Mouse (Mus musculus): ENCODE data around the gene Scpep1.

DNA sequence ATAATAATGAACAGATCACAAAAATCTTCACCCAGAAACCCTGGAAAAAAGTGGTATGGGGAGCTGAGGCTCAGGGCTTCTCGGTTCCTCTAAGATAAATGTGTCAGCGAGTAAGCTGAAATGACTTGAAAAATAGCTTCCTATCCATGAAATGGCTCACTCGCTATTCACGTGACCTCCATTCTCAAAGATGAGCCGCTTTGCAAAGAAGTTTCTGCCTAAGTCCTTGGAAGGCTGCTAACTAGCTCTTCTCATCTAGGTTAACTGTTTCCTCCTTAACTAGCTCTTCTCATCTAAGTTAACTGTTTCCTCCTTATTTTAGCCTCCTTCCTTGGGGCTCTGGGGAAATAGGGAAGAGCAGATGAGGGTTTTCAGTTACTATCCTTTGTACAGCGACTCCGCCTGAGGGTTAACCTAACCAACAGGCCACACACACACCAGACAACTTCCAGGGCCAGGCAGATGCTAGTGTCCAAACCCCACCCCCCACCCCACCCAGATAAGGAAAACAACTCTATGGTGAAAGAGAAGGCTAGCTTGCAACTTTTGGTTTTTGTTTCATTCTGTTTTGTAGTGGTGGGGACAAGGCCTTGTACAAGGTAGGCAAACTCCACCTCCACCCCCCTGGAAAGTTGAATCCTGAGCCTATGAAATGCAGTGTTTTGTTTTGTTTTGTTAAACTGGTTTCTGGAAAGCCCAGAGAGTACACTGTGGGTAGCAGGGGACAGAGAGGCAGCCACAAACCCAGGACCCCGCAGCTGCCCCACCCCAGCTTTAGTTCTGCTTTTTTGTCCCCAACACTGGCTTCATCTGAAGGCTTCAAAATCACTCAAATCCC lies 5.2 kb downstream of the Scpep1 start:
- TF ChIP-seq ZNF384 (IDR thresholded peaks at IDR 0.05; ENCODE audit: low read depth, low read length) = no peak
- TF ChIP-seq HCFC1 (IDR thresholded peaks at IDR 0.05; ENCODE audit: borderline replicate concordance, insufficient read depth, low read length) = no peak
- TF ChIP-seq ZC3H11A (IDR thresholded peaks at IDR 0.05; ENCODE audit: borderline replicate concordance, low read depth, low read length) = no peak

Data from ES-E14 (cell line).